Mouse (Mus musculus) layer of hippocampus, adult 11-12 months (tissue): ENCODE data around the gene Rbm14.

Experiments
- DNase-seq: peaks from one replicate; pipeline ENCODE4 v3.0.0; 2022; ENCODE audit warnings: low spot score

Gene Rbm14

DNA sequence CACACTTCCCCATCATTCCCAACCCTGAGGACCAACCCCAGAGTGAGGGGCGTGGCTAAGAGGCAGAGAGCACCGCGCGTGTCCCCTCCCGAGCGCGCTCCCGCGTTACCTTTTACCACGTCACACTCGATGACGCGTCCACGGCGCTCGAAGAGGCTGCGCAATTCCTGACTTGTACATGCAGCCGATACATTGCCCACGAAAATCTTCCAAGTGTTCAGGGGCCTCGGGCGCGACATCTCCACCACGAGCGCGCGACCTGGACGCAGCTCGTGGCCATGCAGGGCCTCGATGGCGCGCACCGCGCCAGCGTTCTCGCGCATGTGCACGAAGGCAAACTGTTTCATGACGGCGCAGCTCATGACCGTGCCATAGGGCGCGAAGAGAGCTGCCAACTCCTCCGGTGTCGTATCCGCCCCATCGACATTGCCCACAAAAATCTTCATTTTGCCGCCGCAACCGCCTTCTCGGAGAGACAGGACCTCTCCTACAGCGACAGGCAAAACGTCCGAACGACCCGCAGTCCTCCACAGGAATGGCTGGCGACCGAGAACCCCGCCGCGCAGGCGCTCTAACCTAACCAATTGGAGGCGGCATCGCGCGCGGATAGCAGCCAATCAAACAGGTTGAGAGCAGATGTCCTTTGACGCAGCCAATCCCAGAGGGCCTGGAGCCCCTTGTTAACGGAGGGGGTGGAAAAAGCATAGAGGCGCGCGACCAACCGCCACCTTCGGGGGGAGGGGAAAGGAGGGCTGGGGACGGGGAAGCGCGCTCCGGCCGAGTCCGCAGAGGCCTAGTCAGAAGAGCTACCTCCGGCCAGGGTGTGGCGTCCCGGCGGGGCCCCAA lies at the start of gene Rbm14, which contains the start of gene Gm21992:
Rbm14 (minus strand) TSS at position 572 of the 846 bp plus-strand sequence.
Gm21992 (minus strand) TSS at position 550 of the 846 bp plus-strand sequence.
- DNase-seq, result peak; percentile 99

DNA sequence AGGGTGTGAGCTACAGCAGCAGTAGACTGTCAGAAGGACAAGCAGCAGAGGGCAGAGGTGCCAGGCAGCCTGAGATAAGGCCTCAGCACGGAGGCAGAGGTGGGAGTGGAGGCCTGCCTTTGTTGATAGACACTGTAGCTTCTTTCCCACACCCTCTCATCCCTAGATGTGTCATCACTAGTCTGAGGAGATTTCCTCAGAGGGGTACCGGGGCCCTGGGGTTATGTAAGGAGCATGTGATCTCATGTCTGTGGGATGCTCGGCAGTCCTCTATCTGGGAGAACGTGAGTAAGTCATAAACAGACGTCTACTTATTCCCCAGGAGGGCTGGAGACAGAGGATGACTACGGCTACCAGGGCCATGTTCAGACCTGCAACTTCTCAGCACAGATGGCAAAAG lies 47.6 kb upstream of the Rbm14 start:
- DNase-seq, result no peak

GRCm38 (mm10) chr19:4855951-4856350 lies 44.5 kb upstream of the Rbm14 start:
- no peak for DNase-seq

- DNase-seq, result no peak
These were observed 44.0 kb upstream of the Rbm14 start for GRCm38 (mm10) chr19:4855470-4855820.

DNA sequence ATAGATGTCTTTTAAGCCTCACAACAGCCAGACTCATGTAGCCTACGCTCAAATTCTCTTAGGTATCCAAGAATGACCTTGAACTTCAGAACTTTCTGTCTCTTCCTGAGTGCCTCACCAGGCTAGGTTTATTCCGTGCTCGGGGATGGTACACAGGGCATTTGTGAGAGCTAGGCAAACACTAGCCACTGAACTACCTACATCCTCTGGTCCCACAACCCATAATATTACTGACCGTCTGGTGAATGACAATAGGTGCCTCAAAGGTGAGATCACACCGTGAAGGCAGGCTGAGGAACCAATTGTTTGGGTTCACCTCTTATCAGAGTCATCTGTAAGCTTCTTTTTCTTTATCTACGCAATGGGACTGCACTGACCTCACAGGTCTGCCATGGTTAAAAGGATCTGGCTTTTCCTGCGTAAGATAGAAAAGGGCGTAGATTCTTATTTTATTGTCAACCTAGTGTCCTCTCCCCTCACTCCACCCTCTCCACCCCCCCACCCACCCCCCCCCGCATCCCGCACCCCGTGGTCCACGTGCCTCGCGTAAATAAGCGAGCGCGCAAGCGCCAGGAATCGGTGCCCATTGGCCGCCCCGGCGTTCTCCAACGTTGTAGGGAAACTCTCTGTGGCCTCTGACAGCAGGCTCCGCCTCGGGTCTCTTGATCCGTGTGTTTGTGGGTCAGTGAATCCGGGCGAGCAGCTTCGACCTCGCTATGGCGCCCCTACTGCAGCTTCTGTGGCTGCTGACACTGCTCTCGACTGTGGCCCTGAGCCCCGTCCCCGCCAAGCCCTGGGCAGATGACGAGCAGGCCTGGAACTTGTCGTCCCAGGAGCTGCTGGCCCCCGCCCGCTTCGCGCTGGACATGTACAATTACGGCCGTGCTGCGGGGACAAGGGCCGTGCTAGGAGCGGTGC lies 43.4 kb upstream of the Rbm14 start, which contains the start of gene Ctsf:
Ctsf (plus strand) TSS at position 579 of the 918 bp plus-strand sequence.
- peak; percentile 92 for DNase-seq

DNA sequence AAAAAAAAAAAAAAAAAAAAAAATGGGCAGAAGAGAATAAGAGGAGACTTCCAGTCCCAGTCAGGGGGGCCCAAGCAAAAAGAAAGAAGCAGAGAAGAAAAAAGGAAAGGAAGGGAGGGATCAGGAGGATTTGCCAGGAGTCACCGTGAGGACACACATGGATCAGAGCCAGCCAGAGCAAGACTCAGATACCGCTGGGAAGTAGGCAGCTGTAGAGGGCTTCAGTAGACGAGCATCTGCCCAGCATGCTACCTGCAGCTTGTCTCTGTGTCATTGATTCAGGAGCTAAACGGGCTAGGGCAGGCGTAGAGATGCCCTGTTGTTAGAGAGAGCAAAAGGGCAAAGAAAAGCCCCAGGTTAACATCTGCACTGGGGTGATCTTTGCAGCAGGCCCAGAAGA lies 38.8 kb upstream of the Rbm14 start:
- DNase-seq, result no peak

GRCm38 (mm10) chr19:4849800-4850199 lies 38.4 kb upstream of the Rbm14 start:
- DNase-seq, result no peak

GRCm38 (mm10) chr19:4847490-4847889 lies 36.1 kb upstream of the Rbm14 start:
- no peak for DNase-seq

- no peak for DNase-seq
These were observed 34.4 kb upstream of the Rbm14 start for GRCm38 (mm10) chr19:4845846-4846245.

GRCm38 (mm10) chr19:4842611-4843010 lies 31.2 kb upstream of the Rbm14 start:
- DNase-seq, result no peak

DNA sequence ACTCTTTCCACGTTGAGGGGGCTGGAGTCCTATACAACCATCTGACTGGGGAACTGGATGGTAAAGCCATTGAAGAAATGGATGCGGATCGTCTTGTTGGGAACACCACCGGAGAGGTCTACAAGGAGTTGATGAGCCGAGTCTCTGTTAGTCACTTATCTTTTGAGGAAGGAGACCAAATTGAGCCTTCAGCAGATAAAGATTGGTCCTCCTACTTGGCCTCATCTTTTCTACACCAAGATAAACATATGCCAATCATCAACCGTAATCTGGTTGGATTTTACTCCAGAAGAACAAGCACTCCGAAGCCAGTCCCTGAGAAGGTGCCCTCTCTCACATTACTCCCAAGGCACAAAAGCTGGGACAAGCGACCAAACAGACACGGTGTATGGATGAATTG lies 29.4 kb upstream of the Rbm14 start:
- no peak for DNase-seq

DNA sequence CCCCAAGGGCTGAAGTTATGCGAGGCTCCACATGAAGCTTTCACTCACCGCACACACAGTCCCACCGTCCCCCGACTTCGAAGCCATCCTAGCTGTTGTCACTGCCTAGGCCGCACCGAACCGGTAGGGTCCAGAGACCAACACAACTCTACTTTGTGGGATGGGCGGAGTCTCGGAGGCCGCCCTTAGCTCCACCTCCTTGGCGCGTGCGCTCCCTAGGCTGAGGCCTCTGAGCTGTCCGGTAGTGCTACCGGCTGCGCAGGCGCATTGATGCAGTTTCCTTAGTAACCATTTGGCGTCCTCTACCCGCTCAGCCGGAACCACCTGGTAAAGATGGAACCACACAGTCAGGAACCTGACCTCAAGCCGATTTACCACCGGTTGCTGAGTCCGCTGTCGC lies 27.7 kb upstream of the Rbm14 start, which contains the start of the genes Ccs and Ccdc87:
Ccs (minus strand) TSS at position 184 of the 400 bp plus-strand sequence.
Ccdc87 (plus strand) TSS at position 218 of the 400 bp plus-strand sequence.
- DNase-seq, result peak; percentile 97

DNA sequence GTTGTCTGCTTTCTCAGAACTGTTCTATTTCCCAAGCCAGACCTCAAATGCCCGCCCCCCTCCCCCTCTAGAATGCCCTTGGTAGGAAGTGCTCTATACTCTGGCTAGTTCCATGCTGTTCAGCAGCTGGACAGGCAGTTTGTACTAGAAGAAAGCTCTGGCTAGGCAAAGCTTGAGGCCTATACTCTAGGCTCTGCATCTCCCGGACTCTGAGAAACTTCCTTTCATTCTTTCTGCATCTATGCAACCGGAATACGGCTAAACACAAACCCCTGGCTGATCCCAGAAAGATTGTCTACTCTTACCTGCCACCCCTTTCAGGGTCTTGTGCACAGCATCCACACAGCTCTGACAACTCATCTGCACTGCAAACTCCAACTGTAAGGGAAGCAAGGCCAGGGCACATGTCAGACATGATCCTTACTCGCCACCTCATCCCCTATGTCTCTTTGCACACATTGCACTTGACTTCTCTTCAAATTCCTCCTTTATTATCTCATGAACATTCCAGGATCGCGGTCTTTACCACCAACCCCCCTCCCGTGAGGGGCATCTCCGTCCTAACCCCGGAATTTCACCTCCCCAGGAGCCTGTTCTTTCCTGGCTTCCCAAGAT lies 27.2 kb upstream of the Rbm14 start:
- no peak for DNase-seq

DNA sequence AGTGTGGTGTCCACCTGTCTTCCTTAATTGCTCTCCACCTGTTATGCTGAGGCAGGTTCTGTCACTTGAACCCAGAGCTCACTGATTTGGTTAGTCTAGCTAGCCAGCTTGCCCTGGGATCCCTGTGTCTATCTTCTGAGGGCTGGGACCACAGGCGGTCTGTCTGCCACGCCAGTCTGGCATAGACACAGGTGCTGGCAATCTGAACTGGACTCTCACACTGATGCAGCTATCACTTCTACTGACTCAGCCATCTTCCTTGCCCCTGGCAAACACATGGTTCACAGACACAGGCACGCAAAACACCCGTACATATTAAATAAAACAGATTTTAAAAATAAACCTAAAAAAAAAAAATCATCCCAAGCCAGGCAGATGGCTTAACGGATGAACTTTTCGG lies 25.6 kb upstream of the Rbm14 start:
- DNase-seq, result no peak

GRCm38 (mm10) chr19:4836096-4836495 lies 24.7 kb upstream of the Rbm14 start:
- no peak for DNase-seq

DNA sequence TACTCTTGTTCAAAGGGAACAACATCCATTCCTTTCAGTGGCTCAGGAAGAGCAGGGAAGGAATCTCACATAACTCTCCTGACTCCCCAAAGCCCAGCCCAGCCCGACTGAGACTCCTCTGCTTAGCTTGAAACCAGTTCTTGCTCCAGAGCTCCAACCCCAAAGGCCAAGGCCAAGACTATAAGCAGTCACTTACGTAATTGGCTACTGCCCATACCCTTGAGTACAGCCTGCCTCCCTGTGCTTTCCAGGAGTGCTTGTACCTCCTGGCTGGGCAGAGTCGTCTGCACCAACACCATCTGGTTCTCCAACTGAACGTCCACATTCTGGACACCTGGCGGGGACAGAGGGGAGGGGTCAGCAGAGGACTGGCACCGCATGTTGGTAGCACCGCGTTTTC lies 22.5 kb upstream of the Rbm14 start:
- DNase-seq, result no peak

DNA sequence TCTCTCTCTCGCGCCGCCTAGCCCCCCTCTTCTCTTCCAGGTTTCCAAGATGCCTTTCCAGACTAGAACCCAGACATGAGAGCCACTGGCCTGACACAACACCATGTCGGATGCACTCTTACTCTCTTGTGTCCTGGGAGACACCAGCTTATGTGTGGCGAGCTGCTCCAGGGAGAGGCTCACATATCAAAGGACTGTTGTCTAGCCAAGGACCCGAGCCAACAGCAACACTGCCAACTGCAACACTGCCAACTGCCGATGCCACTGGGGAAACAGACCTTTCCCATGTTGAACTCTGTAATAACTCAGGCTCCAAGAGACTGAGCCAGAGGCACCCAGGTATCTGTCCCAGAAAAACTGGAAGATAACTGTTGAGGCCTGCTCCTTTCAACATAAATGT lies 17.7 kb upstream of the Rbm14 start:
- peak; percentile 59 for DNase-seq

GRCm38 (mm10) chr19:4828444-4829114 lies 17.1 kb upstream of the Rbm14 start:
- no peak for DNase-seq

- DNase-seq, result peak; percentile 69
These were observed 9.4 kb upstream of the Rbm14 start for GRCm38 (mm10) chr19:4820678-4821303.

- no peak for DNase-seq
These were observed 5.9 kb upstream of the Rbm14 start for GRCm38 (mm10) chr19:4817182-4817835.

DNA sequence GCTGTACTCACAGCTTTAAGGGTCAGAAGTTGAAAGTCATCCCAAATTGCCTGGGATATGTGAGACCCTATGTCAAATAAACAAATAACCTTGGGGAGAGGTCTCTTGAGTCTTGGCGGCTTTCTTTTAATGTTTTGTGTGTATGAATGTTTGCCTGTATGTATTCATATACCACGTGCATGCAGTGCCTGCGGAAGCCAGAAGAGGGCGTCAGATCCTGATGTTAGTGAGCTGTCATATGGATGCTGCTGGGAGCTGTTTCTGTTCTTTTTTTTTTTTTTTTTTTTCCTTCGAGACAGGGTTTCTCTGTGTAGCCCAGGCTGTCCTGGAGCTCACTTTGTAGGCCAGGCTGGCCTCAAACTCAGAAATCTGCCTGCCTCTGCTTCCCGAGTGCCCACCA lies 1.6 kb upstream of the Rbm14 start:
- DNase-seq, result peak; percentile 50
